Mouse (Mus musculus) testis, postnatal 14 days (tissue): Measurements from ENCODE around the gene Cadm1.

Source experiments
- DNase-seq: peaks from one replicate; pipeline ENCODE4 v3.0.0; 2021; ENCODE audit warnings: low spot score

Cadm1 gene

DNA sequence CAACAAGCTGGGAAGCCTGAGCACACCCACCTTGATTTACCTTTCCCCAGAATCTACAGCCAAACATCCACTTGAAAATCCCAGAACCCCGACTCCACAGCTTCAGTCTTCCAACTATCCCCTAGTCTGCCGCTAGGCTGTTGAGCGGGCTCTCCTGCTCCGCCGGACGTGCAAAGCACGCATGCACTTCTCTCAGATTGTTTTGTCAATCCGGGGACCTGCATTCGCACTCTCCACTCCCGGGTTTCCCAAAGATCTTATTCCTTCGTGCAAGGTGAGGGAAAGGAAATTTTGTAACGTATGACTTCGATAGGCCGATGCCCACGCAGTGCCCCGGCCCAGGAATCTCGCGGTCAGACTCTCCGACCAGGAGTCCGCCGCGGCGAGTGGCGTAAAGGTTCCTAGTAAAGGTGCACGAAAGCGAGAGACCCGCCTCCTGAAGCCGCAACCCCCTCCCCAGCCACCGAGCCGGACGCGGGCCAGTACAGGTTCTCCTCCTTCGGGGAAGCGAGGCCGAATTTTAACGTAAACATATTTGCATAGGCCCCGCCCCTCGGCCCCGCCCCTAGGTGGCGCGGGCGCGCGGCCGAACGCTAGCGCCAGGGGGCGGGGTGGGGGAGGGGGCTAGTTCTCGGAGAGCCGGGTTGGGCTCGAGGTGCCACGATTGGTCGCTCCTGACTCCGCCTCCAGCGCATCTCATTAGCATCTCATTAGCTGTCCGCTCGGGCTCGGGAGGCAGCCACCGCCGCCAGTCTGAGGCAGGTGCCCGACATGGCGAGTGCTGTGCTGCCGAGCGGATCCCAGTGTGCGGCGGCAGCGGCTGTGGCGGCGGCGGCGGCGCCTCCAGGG lies at the start of gene Cadm1:
Gene Cadm1, plus strand, starts transcription at position 572 of the 849 bp plus-strand sequence.
- peak; percentile 98 for DNase-seq

GRCm38 (mm10) chr9:47484506-47484905 lies 45.5 kb upstream of the Cadm1 start:
- no peak for DNase-seq

GRCm38 (mm10) chr9:47485186-47485585 lies 44.8 kb upstream of the Cadm1 start:
- no peak for DNase-seq

DNA sequence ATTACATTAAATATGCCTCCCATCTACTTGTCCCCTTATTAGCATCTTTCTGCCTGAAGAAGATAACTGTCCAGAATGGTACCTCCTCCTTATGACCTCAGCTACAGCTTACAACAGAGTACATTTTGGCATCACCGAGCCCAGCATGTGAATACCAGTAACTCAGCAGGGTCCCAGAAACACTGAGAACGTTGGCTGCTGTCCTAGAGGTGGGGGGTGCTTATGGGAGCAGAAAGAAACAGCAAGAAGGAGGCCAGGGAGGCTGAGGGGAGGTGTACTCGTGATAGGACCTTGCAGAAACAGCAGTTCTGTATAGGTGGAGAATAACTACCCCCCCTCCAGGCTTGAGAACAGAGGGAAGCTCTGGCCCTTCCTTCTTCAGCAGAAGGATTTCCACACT lies 30.2 kb upstream of the Cadm1 start:
- no peak for DNase-seq

DNA sequence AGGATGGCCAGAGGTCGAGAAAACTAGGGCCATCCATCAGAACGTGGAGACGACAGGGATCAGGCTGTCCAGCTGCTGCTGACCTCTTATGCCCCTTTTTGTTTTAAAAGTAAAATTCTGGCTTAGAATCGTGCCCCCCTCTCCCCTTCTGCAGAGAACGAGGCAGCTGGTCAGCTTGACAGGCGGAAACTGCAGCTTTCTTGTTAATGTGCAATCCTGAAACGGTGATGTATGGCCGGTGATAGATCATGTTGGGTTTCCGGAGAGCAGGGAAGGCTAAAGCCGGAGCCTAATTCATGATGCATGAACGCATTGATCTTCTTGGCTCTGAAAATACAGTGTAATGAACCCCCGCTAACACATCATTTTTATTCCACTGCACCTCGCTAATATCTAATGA lies 24.0 kb upstream of the Cadm1 start:
- DNase-seq, result no peak

DNA sequence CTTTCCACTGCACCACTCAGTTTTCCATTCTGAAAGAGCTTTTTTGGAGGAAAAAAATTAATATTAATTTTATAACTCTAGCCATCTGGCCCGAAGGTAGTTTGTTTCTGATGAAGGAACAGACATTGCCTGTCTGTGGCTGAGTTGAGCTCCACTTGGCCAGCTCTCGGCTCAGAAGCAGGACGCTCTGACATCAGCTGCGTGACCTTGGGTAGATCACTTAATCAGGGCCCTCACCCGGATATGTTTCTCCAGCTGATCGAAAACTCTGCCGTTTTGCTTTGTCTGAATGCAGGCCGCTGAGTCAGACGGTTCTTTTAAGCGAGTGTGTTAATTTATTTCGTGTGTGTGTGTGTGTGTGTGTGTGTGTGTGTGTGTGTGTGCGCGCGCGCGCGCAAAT lies 23.1 kb upstream of the Cadm1 start:
- DNase-seq, result no peak

DNA sequence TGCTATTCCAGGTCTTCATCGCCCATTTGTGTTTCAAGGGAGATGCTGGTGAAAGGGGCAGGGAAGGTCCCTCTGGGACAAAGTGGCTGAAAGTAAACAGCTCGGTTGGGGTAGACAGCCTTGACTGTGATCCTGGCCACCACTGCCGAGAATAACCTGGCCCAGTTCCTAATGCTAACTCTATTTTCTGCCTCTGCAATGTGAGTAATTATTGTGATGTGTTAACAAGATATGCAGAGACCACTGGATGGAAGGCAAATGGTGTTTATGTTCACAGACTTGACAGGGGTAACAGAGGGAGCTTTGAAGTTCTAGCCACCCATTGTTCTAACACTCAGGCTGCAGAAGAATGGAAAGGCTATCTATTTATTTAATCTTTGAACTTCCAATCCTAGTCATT lies 21.9 kb upstream of the Cadm1 start:
- no peak for DNase-seq

- no peak for DNase-seq
Measured at GRCm38 (mm10) chr9:47512521-47512920, 17.5 kb upstream of the Cadm1 start.

DNA sequence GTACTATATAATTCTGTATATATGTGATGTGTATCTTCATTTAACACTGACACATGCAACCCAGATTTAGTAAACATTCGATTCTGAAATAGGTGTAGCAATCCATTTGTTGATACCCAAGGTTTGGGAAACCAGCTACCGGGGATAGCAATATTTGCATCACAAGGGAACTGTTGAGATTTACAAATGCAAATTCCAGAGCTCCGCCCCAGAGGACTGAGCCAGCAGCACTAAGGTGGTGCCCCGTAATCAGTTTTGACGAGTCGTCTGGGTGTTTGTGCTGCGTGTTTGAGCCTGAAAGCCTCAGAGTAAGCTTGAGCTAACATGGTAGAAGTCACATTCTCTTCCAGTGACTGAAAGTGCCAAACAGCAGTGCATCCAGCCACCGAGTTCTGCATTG lies 15.7 kb upstream of the Cadm1 start:
- no peak for DNase-seq

- DNase-seq, result no peak
Measured at GRCm38 (mm10) chr9:47516238-47516637, 13.7 kb upstream of the Cadm1 start.

DNA sequence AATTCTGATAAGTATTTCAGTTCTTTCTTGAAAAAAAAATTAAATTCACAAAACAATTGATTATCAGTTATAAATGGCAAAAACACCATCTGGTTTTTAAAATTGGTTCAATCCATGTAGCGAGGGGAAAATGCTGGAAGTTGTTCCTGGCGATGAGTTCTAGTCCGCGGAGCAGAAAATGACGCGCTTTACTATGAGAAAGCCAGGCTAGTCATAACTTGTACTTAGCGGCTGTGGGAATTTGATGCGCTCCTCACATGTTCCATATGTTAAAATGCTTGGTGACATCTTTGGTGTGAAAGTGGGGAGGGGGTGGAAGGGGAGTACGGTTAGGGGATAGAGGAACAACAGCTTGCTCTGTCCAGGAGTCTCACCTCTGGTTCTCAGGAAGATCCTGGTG lies 2.7 kb upstream of the Cadm1 start:
- no peak for DNase-seq

- DNase-seq, result no peak
Measured at GRCm38 (mm10) chr9:47527741-47528140, 2.2 kb upstream of the Cadm1 start.

- DNase-seq, result no peak
Measured at GRCm38 (mm10) chr9:47529182-47529581, 791 bp upstream of the Cadm1 start.

GRCm38 (mm10) chr9:47530544-47530921 lies 560 bp downstream of the Cadm1 start:
- no peak for DNase-seq

GRCm38 (mm10) chr9:47530922-47531850 lies 1.2 kb downstream of the Cadm1 start:
- peak; percentile 70 for DNase-seq

- no peak for DNase-seq
Measured at GRCm38 (mm10) chr9:47532215-47532865, 2.4 kb downstream of the Cadm1 start.

DNA sequence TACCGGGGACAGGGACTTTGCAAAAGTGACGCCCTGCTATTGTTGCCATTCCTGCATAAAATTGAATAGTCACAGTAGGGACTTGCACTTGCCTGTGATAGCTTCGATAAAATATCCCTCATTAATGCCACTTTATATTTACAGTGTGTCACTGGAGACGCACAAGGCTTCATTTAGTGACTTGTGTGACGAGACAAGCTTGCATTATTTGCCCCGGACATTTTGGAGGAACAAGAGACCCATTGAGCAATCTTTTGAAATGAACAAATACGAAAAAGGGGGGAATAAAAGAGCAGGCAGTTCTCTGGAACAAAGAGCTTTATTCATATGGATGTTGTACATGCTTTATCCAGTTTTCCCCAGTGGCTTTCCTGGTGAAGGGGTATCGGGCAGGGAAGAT lies 3.5 kb downstream of the Cadm1 start:
- no peak for DNase-seq

DNA sequence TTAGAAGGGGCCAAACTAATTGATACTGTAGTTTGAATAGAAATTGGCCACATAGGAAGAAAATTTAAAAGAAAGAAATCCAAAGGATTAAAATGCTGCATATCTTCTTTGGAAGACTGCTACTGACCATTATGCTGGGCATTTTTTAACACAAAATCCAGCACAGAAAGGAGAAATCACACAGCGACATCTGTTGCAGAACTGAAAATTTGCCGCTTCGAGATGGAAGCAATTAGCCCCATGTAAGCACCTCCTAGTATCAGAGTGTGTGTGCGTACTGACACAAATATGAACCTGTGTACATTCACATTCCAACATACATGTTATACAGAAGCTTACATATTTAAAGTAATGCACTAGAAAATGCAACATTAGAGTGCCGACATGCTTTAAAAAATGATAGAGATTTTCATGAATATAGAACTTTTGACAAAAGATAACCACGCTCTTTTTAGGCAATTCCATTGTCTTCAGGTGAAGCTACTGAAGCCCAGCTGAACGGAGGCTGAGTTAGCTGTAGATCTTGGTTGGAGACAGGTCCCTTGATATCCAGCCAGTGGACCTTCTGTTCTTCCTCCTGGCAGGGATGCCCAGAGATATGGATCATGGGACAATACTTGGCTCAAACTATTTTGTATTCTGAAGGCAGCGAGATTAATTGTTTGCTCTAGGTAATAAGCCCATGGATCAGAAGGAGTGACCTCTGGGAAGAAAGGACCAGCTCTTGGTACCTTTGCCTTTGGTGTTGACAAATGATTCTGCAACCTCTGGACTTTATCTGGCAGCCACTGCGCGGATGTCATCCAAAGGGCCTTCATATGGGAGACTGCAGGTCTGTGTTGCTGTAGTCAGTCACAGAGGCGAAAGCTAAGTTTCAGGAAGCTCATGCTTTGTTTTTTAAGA lies 4.9 kb downstream of the Cadm1 start:
- DNase-seq, result no peak

DNA sequence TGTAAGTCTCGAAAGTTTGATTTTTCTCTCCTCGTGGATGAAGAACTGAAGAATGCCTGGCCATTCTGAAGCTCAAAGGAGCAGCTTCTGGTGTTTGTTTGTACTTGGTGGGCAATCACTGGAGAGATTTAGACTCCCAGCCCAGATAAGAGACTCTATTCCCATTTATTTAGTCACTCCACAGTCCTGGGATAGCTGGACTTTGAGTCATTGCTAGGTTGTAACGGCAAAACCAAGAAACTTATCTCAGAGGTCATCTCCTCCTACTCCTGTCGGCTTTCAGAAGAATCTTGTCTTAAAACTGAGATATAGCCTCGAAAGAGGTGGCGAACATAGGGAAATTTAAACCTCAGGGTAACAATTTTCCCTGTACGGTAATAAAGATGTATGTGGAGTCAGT lies 15.3 kb downstream of the Cadm1 start:
- DNase-seq, result no peak

DNA sequence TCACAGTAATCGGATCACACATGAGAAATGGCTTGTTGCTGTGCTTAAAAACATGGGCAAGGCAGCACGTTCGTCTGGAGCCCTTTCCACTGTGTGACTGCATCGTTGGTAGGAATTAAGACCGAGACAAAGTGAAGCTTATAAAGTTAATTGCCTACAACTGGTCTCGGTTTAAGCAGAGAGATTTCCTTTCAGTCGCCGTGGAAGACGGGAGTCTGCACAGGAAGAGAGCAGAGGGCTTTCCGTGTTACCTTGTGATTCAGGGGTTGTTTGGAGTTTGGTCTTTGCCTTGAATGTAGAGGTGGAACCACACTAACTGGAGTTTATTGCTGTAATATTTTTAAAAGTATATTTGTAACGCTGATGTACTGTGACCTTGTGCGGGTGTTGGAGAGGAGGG lies 15.7 kb downstream of the Cadm1 start:
- no peak for DNase-seq

GRCm38 (mm10) chr9:47548402-47548801 lies 18.4 kb downstream of the Cadm1 start:
- no peak for DNase-seq

DNA sequence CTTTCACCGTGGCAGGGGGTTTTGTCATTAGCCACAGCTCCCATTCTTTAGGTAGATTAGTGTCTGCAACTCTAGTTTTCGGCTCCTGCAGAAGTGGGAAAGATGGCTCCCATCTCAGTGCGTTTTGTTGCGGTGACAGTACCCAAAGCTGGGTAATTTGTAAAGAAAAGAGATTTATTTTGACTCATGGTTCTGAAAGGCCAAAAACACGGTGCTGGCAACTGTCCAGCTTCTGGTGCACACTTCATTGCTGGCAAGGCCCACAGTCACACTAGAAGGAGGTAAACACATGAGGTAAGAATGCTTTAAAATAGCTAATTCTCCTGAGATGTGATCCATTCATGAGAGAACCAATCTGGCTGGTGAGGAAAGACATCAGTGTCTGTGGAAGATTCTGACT lies 18.9 kb downstream of the Cadm1 start:
- DNase-seq, result no peak
